7 mouse cellular contexts compared by ENCODE assay signal in genomic region chr12:105562056-105562820, GRCm38 (mm10). TPM values are rescaled to one million over a fixed set of nuclear protein-coding genes. Genes with fewer than 3 reads are reported as not detected.
DNase-seq lines count a peak whose midpoint lies in the region; ATAC-seq and TF ChIP-seq lines count a peak whose summit lies in the region.

No protein-coding gene starts in this region.

- DNase-seq in thymus, postnatal 4 days: no peak
- no peak for DNase-seq in cerebellum, postnatal 14 days
- DNase-seq in thymus, adult 2 months: no peak

- H3K36me3 ChIP-seq in E14TG2a.4 (ENCODE audit: insufficient read depth, low read length): no peaks in the 10 kb centered on the region
- H3K36me3 ChIP-seq in heart, embryonic 14.5 days (ENCODE audit: control insufficient read depth, insufficient read depth, low read length): no peaks in the 10 kb centered on the region
- H3K36me3 ChIP-seq in limb, embryonic 15.5 days: no peaks in the 10 kb centered on the region
- no peaks in the 10 kb centered on the region for H3K36me3 ChIP-seq in thymus, adult 2 months (ENCODE audit: control insufficient read depth, insufficient read depth, low read length)

- H3K9ac ChIP-seq in heart, embryonic 14.5 days (ENCODE audit: low read length): peak overlapping the region; percentile 65
- H3K9ac ChIP-seq in limb, embryonic 15.5 days: no peak overlapping the region

- no peak for TF ChIP-seq POLR2A in thymus, adult 2 months (IDR thresholded peaks at IDR 0.05; ENCODE audit: control insufficient read depth, extremely low read depth, insufficient read depth, low read length, poor library complexity)

- WGBS in heart, embryonic 14.5 days: 26% methylated on average over 8 of the region's 8 CpGs
- WGBS in limb, embryonic 15.5 days: 32% methylated on average over 8 of the region's 8 CpGs
- 37% methylated on average over 8 of the region's 8 CpGs for whole genome bisulfite sequencing in thymus, adult 2 months

- H3K4me3 ChIP-seq in E14TG2a.4 (replicated peaks; ENCODE audit: low read length): peak overlapping the region; percentile 70
- peak overlapping the region; percentile 26 for H3K4me3 ChIP-seq in brown adipose tissue, adult 24 weeks (ENCODE audit: insufficient read depth, low read depth, low read length)
- peak overlapping the region; percentile 27 to 41 for H3K4me3 ChIP-seq in heart, embryonic 14.5 days (ENCODE audit: control insufficient read depth in 1 of 2, insufficient read depth in 1 of 2, low read depth in 1 of 2, low read length in 2 of 2)
- peak overlapping the region; percentile 33; the same call in 1 of the 2 replicates for H3K4me3 ChIP-seq in limb, embryonic 15.5 days
- H3K4me3 ChIP-seq in thymus, adult 2 months (ENCODE audit: control insufficient read depth, insufficient read depth, low read length): no peak overlapping the region

- peaks cover 63% of the 10 kb centered on the region for H3K4me1 ChIP-seq in E14TG2a.4 (replicated peaks; ENCODE audit: low read depth, low read length)
- H3K4me1 ChIP-seq in brown adipose tissue, adult 24 weeks (ENCODE audit: control insufficient read depth, insufficient read depth, insufficient read length, low read length): no peaks in the 10 kb centered on the region; the same call in 1 of the 2 replicates
- H3K4me1 ChIP-seq in heart, embryonic 14.5 days (ENCODE audit: control insufficient read depth in 2 of 2, insufficient read depth in 2 of 2, low read length in 2 of 2): peaks cover 37 to 38% of the 10 kb centered on the region in 2 experiments
- H3K4me1 ChIP-seq in limb, embryonic 15.5 days: peaks cover 42% of the 10 kb centered on the region
- H3K4me1 ChIP-seq in thymus, adult 2 months (replicated peaks; ENCODE audit: control insufficient read depth, insufficient read depth, low read length): no peaks in the 10 kb centered on the region; the same call in 1 of the 2 replicates

- TF ChIP-seq CTCF in E14TG2a.4 (conservative IDR thresholded peaks at IDR 0.05; ENCODE audit: low read length): no peak
- no peak for TF ChIP-seq CTCF in thymus, adult 2 months (IDR thresholded peaks at IDR 0.05; ENCODE audit: borderline replicate concordance, control insufficient read depth, extremely low read depth, insufficient read depth, low read length, poor library complexity)

- no peak overlapping the region for H3K27ac ChIP-seq in brown adipose tissue, adult 24 weeks (replicated peaks; ENCODE audit: low read depth, low read length)
- no peak overlapping the region for H3K27ac ChIP-seq in heart, embryonic 14.5 days (replicated peaks in 1 of 2; ENCODE audit: control insufficient read depth in 1 of 2, insufficient read depth in 1 of 2, low read depth in 2 of 2, low read length in 2 of 2)
- H3K27ac ChIP-seq in limb, embryonic 15.5 days: no peak overlapping the region
- no peak overlapping the region for H3K27ac ChIP-seq in thymus, adult 2 months (ENCODE audit: control insufficient read depth, insufficient read depth, low read length)

- H3K9me3 ChIP-seq in E14TG2a.4 (ENCODE audit: low read length): peaks cover 16% of the 10 kb centered on the region
- H3K9me3 ChIP-seq in heart, embryonic 14.5 days (ENCODE audit: control insufficient read depth, low read length): peaks cover 8% of the 10 kb centered on the region
- H3K9me3 ChIP-seq in limb, embryonic 15.5 days: no peaks in the 10 kb centered on the region

- no peak for ATAC-seq in heart, embryonic 14.5 days (ENCODE audit: insufficient number of reproducible peaks, insufficient read depth, low FRiP score, low read depth)
- no peak for ATAC-seq in limb, embryonic 15.5 days (ENCODE audit: insufficient number of reproducible peaks, low FRiP score, low TSS enrichment, low read depth)

- peak overlapping the region; percentile 83 for H3K4me2 ChIP-seq in heart, embryonic 14.5 days (ENCODE audit: low read length)
- peak overlapping the region; percentile 47 for H3K4me2 ChIP-seq in limb, embryonic 15.5 days

- H3K27me3 ChIP-seq in E14TG2a.4 (ENCODE audit: insufficient read depth, low read length): peaks cover 58% of the 10 kb centered on the region
- H3K27me3 ChIP-seq in heart, embryonic 14.5 days (ENCODE audit: control insufficient read depth, insufficient read depth, low read length): peaks cover 33% of the 10 kb centered on the region
- H3K27me3 ChIP-seq in limb, embryonic 15.5 days: peaks cover 42% of the 10 kb centered on the region
- peaks cover 3% of the 10 kb centered on the region; the same call in 1 of the 2 replicates for H3K27me3 ChIP-seq in thymus, adult 2 months (ENCODE audit: control insufficient read depth, insufficient read depth, low read length)

RNA-seq across cellular contexts. Expression of gene Bdkrb2, which starts 0.8 kb away (rescaled TPM):
- polyA plus RNA-seq in brown adipose tissue, adult 24 weeks (2012; ENCODE audit: insufficient read depth, insufficient read length, missing spikeins): not detected in 2 replicates
- polyA plus RNA-seq in heart, embryonic 14.5 days (2014; fragmentation: Nextera tagmentation; extraction: Ambion mirVana): 0.08 and 0.15 TPM in 2 replicates
- 3.8 and 4.6 TPM in 2 replicates for polyA plus RNA-seq in limb, embryonic 15.5 days (2015; fragmentation: Nextera tagmentation; extraction: Ambion mirVana)
- polyA plus RNA-seq in thymus, adult 2 months (2012; rRNA removed): 0.92 and 1.4 TPM in 2 replicates

RNA-seq across cellular contexts. Expression of gene Bdkrb1, which starts 40.6 kb away (rescaled TPM):
- not detected in 2 replicates for polyA plus RNA-seq in brown adipose tissue, adult 24 weeks (2012; ENCODE audit: insufficient read depth, insufficient read length, missing spikeins)
- 0.15 TPM in 1 of 2 replicates, not detected in the other for polyA plus RNA-seq in heart, embryonic 14.5 days (2014; fragmentation: Nextera tagmentation; extraction: Ambion mirVana)
- 0.35 TPM in 1 of 2 replicates, not detected in the other for polyA plus RNA-seq in limb, embryonic 15.5 days (2015; fragmentation: Nextera tagmentation; extraction: Ambion mirVana)
- polyA plus RNA-seq in thymus, adult 2 months (2012; rRNA removed): 1.6 and 2.3 TPM in 2 replicates
